Mouse (Mus musculus): ENCODE data around the gene Nrxn3. TPM values are rescaled to one million over a fixed set of nuclear protein-coding genes. Genes with fewer than 3 reads are reported as not detected.

The Nrxn3 gene
- polyA plus RNA-seq, 1 experiment from 2014 or later = 1.6 TPM

DNA sequence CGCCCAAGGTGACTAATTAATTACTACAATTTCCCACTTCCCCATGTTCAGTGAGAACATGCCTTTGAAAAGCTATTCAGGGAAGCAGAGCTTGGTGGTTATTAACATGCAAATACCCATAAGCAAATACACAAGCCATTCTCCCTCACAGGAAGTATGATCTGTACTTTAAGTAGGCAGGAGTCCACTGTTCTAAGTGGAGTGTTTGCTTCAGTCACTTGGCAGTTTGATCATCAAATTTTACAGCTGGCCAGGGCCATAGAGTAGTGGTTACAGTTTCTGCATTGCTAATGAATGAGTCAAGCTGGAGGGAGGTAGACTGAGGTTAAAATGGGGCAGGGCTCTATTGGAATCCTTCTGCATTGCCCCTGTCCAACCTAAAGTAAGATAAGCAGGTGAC is 1120.2 kb downstream of the Nrxn3 start:
- 81% methylated on average over 1 of the region's 1 CpGs for WGBS
- no peaks in the 10 kb centered on the region for H3K4me1 ChIP-seq
- no peak for ATAC-seq (ENCODE audit: extremely low read depth, insufficient number of reproducible peaks, low FRiP score, low TSS enrichment)
- no peak overlapping the region for H3K9ac ChIP-seq
- H3K9me3 ChIP-seq = no peaks in the 10 kb centered on the region
- H3K4me2 ChIP-seq = no peak overlapping the region
- no peaks in the 10 kb centered on the region for H3K36me3 ChIP-seq
- no peak overlapping the region for H3K4me3 ChIP-seq
- H3K27ac ChIP-seq (replicated peaks) = no peak overlapping the region
- no peaks in the 10 kb centered on the region for H3K27me3 ChIP-seq (replicated peaks)

DNA sequence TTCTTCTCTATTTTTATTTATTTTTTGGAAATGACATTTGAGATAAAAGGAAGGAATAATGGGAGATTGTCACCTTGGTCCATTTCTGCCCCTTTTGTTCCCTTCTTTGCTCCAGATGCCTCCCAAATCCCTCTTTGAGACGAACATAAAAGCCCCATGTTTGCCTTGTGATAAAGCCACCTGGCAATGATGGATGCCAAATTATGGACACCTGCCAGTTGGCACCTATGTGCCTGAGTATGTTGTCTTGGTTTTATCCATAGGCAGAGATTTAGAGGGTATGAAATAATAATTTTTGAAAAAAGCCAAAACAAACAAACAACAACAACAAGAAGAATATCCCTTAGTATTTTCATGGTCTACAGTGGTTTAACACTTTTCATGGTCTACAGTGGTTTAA is 1125.4 kb downstream of the Nrxn3 start:
- Histone ChIP-seq H3K27me3 (replicated peaks) (no peaks in the 10 kb centered on the region), H3K4me2 (no peak overlapping the region), H3K36me3 (no peaks in the 10 kb centered on the region), H3K4me3 (no peak overlapping the region), H3K9me3 (no peaks in the 10 kb centered on the region), H3K4me1 (no peaks in the 10 kb centered on the region), H3K27ac (replicated peaks) (no peak overlapping the region), H3K9ac (no peak overlapping the region)
- no peak for ATAC-seq (ENCODE audit: extremely low read depth, insufficient number of reproducible peaks, low FRiP score, low TSS enrichment)
- 41% methylated on average over 1 of the region's 1 CpGs for WGBS

DNA sequence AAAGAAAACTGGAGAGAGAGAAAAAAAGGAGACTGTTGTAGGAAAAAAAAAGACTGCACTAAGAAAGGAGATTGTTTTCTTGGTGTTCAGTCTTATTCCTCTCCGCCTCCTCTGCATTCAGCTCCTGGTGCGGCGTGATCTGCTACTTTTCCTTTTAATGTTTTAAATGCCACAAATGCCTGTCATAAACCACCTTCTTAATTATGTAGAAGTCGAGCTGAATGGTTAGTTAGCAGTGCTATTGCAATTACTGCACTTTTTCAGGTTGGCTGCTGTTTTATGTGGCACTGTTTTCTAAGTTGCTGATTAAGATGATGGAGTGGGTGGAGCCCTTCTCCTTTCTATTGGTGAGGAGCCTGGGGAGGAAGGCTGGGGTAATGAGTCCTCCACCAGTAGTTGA is 1131.7 kb downstream of the Nrxn3 start:
- Histone ChIP-seq H3K9ac (no peak overlapping the region), H3K27me3 (replicated peaks) (no peaks in the 10 kb centered on the region), H3K4me2 (no peak overlapping the region), H3K36me3 (no peaks in the 10 kb centered on the region), H3K4me1 (no peaks in the 10 kb centered on the region), H3K9me3 (no peaks in the 10 kb centered on the region), H3K27ac (replicated peaks) (no peak overlapping the region), H3K4me3 (no peak overlapping the region)
- no peak for ATAC-seq (ENCODE audit: extremely low read depth, insufficient number of reproducible peaks, low FRiP score, low TSS enrichment)
- WGBS = 68% methylated on average over 4 of the region's 4 CpGs

DNA sequence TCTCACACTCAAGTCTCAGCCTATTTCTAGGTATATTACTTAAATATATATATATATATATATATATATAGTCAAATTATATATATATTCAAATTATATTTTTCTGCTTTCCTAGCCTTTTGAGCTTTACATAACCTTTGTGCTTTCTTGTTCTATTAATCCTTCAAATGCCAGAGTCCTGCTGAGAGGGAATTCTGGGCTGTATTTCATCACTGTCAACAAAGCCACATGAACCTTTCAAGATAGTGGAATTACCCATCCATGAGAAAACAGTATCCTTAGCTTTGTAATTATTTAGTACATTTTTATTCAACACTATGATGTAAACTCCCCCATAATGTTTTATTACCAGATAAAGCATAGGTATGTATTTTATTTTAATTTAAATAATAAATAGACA is 1144.4 kb downstream of the Nrxn3 start:
- Histone ChIP-seq H3K4me3 (no peak overlapping the region), H3K27ac (replicated peaks) (no peak overlapping the region)
- no peak for ATAC-seq (ENCODE audit: extremely low read depth, insufficient number of reproducible peaks, low FRiP score, low TSS enrichment)

DNA sequence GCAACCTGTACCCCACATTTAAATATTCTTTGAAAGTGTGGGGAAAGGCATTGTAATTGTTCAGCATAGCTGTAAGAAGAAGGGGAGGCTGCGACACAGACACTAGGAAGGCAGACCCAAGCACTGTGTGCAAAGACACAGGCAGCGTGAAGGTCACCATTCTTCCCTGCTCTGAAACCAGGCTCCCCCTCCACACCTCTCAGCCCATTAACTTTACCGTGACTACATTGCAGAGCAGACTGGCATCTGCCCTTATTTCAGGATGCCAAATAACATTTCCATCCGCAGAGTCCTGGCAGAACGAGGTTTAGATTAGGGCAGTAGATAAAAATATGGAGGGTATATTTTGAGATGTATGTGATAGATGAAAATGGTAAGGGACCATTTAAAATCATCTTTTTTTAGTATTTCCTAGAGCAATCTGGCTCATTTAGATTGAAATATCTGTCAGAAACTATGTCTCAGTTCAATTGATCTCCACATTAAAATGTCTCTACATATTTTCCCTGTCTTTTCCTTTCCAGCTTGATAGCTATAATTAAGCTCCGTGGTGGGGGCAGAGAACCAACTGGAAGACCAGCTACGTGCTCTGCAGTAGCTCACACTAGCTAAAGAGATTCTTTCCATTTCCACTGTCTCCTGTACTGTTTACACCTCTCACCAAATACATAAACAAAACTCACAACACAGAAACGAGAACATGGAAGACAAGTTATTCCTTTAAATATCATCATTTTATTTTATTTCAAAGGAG is 1160.1 kb downstream of the Nrxn3 start:
- no peaks in the 10 kb centered on the region for H3K4me1 ChIP-seq
- ATAC-seq (ENCODE audit: extremely low read depth, insufficient number of reproducible peaks, low FRiP score, low TSS enrichment) = no peak
- H3K27ac ChIP-seq (replicated peaks) = no peak overlapping the region
- no peak overlapping the region for H3K4me2 ChIP-seq
- H3K36me3 ChIP-seq = no peaks in the 10 kb centered on the region
- H3K4me3 ChIP-seq = no peak overlapping the region
- no peaks in the 10 kb centered on the region for H3K9me3 ChIP-seq
- H3K27me3 ChIP-seq (replicated peaks) = no peaks in the 10 kb centered on the region
- WGBS = 57% methylated on average over 8 of the region's 8 CpGs
- no peak overlapping the region for H3K9ac ChIP-seq

More for the DNA sequence above, 1144.4 kb downstream of the Nrxn3 start:
- H3K9me3 ChIP-seq = no peaks in the 10 kb centered on the region
- no peaks in the 10 kb centered on the region for H3K4me1 ChIP-seq
- no peaks in the 10 kb centered on the region for H3K36me3 ChIP-seq
- H3K4me2 ChIP-seq = no peak overlapping the region
- H3K27me3 ChIP-seq (replicated peaks) = no peaks in the 10 kb centered on the region
- H3K9ac ChIP-seq = no peak overlapping the region

- Histone ChIP-seq H3K9ac (no peak overlapping the region), H3K27ac (replicated peaks) (no peak overlapping the region), H3K4me2 (no peak overlapping the region), H3K4me1 (no peaks in the 10 kb centered on the region), H3K4me3 (no peak overlapping the region), H3K27me3 (replicated peaks) (no peaks in the 10 kb centered on the region), H3K9me3 (no peaks in the 10 kb centered on the region), H3K36me3 (no peaks in the 10 kb centered on the region)
- ATAC-seq (ENCODE audit: extremely low read depth, insufficient number of reproducible peaks, low FRiP score, low TSS enrichment) = no peak
- 90% methylated on average over 1 of the region's 1 CpGs for whole genome bisulfite sequencing
Observed at GRCm38 (mm10) chr12:89884576-89884975, 1161.9 kb downstream of the Nrxn3 start.

DNA sequence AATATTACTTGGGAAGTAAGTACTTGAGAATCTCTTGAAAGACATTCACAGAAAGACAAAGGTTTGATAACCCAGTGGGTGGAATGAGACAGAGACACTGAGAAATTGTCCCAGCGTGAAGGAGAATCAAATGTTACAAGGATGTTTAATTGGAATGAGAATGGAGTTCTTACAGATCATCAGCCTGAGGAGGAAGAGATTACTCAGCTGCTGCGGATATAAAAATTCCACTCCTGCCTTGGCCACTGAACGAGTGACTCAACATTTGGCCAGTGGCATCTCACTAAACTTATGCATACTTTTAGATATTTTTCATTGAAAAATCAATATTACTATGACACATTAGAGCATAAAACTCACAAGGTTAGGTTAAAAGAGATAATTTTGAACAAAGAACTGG is 1166.0 kb downstream of the Nrxn3 start:
- Histone ChIP-seq H3K4me2 (no peak overlapping the region), H3K9ac (no peak overlapping the region), H3K27me3 (replicated peaks) (no peaks in the 10 kb centered on the region), H3K36me3 (no peaks in the 10 kb centered on the region), H3K4me3 (no peak overlapping the region), H3K9me3 (no peaks in the 10 kb centered on the region), H3K4me1 (no peaks in the 10 kb centered on the region), H3K27ac (replicated peaks) (no peak overlapping the region)
- 81% methylated on average over 3 of the region's 3 CpGs for WGBS
- no peak for ATAC-seq (ENCODE audit: extremely low read depth, insufficient number of reproducible peaks, low FRiP score, low TSS enrichment)

DNA sequence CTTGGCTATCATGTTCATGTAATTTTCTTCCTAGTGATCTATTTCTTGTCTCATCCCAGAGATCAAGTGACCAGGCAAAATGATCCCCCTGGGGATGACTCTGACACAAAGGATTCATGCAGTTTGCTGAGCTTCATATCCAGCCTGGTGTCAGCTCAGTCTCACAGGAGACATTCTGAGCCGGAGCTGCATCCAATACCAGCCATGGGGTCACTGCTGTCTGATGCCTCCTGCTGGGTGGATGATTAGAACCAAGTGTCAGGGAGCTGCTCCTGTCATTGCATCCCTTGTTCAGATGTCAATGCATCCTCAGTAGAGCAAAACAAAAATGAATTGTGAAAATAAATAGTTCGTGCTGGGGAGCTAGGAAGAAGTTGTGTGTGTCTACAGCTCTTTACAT is 1174.2 kb downstream of the Nrxn3 start:
- no peak overlapping the region for H3K27ac ChIP-seq (replicated peaks)
- H3K4me2 ChIP-seq = no peak overlapping the region
- ATAC-seq (ENCODE audit: extremely low read depth, insufficient number of reproducible peaks, low FRiP score, low TSS enrichment) = no peak
- H3K4me1 ChIP-seq = no peaks in the 10 kb centered on the region
- 52% methylated on average over 2 of the region's 2 CpGs for WGBS
- H3K36me3 ChIP-seq = no peaks in the 10 kb centered on the region
- H3K27me3 ChIP-seq (replicated peaks) = no peaks in the 10 kb centered on the region
- H3K9ac ChIP-seq = no peak overlapping the region
- no peaks in the 10 kb centered on the region for H3K9me3 ChIP-seq
- H3K4me3 ChIP-seq = no peak overlapping the region

DNA sequence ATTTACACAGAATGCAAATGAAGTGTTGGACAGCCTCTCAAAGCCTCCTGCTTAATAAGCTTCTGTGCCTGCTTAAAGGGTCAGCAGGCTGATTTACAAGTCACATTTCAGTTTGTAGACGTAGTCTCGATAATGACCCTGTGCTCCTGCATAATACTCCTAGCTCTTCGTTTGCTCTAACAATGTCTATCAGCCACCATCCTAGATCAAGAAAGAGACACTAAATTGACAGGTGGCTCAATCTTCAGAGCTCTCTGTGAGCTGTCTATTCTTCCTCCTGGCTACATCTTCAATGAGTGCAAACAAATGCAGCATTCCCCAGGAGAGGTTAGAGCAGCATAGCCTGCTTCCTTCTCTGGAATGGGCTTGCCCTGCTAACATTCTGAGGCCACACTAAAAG is 1186.9 kb downstream of the Nrxn3 start:
- H3K27ac ChIP-seq (replicated peaks) = no peak overlapping the region
- H3K9me3 ChIP-seq = no peaks in the 10 kb centered on the region
- no peaks in the 10 kb centered on the region for H3K27me3 ChIP-seq (replicated peaks)
- no peaks in the 10 kb centered on the region for H3K36me3 ChIP-seq
- no peak overlapping the region for H3K4me2 ChIP-seq
- 74% methylated on average over 3 of the region's 3 CpGs for WGBS
- no peak overlapping the region for H3K9ac ChIP-seq
- no peaks in the 10 kb centered on the region for H3K4me1 ChIP-seq
- H3K4me3 ChIP-seq = no peak overlapping the region
- ATAC-seq (ENCODE audit: extremely low read depth, insufficient number of reproducible peaks, low FRiP score, low TSS enrichment) = no peak

- H3K9ac ChIP-seq = no peak overlapping the region
- WGBS = 81% methylated on average over 8 of the region's 8 CpGs
- no peaks in the 10 kb centered on the region for H3K4me1 ChIP-seq
- no peaks in the 10 kb centered on the region for H3K27me3 ChIP-seq (replicated peaks)
- H3K27ac ChIP-seq (replicated peaks) = no peak overlapping the region
- no peak for ATAC-seq (ENCODE audit: extremely low read depth, insufficient number of reproducible peaks, low FRiP score, low TSS enrichment)
- no peaks in the 10 kb centered on the region for H3K36me3 ChIP-seq
- no peaks in the 10 kb centered on the region for H3K9me3 ChIP-seq
- H3K4me2 ChIP-seq = no peak overlapping the region
- no peak overlapping the region for H3K4me3 ChIP-seq
Observed at GRCm38 (mm10) chr12:89918138-89918829, 1195.6 kb downstream of the Nrxn3 start.

DNA sequence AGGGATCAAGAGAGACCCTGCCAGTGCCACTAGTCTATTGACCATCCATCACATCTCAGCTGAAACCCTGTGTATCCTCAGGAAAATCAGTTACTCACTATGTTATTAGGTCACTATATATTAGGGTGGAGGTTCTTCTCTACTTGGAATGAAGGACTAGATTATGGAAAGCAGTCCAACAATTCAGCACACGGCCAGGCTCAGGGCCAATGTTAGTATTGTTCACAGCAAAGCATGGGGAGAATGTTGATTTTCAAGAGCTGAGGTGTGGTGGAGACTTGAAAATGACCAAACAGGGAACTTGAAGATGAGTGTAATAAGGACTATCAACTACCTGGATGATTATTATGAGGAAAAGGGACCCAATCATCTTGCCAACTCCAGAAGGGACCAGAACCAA is 1209.7 kb downstream of the Nrxn3 start:
- 80% methylated on average over 1 of the region's 1 CpGs for whole genome bisulfite sequencing
- Histone ChIP-seq H3K27ac (replicated peaks) (no peak overlapping the region), H3K4me3 (no peak overlapping the region), H3K4me1 (no peaks in the 10 kb centered on the region), H3K36me3 (no peaks in the 10 kb centered on the region), H3K9ac (no peak overlapping the region), H3K9me3 (no peaks in the 10 kb centered on the region), H3K4me2 (no peak overlapping the region), H3K27me3 (replicated peaks) (no peaks in the 10 kb centered on the region)
- no peak for ATAC-seq (ENCODE audit: extremely low read depth, insufficient number of reproducible peaks, low FRiP score, low TSS enrichment)

DNA sequence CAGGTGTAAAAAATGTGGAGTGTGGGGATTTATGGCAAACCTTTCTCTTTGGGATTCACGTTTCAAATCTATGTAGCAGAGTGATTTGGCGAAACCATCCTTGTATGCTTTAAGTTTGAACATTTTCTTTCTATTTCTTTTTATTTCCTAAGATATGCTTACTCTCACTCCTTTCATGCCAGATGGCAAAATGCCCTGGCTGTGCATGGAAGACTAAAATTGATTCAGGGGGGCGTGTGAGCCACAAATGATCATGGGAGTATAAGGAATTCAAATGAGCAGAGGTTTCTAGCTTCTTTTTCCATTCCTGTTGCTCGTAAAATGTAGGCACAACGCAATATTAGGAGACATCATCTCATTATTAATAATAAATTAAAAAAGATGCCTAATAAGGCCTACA is 1211.0 kb downstream of the Nrxn3 start:
- 81% methylated on average over 5 of the region's 5 CpGs for WGBS
- H3K9me3 ChIP-seq = no peaks in the 10 kb centered on the region
- H3K9ac ChIP-seq = no peak overlapping the region
- H3K36me3 ChIP-seq = no peaks in the 10 kb centered on the region
- no peaks in the 10 kb centered on the region for H3K4me1 ChIP-seq
- no peak overlapping the region for H3K27ac ChIP-seq (replicated peaks)
- no peaks in the 10 kb centered on the region for H3K27me3 ChIP-seq (replicated peaks)
- ATAC-seq (ENCODE audit: extremely low read depth, insufficient number of reproducible peaks, low FRiP score, low TSS enrichment) = no peak
- H3K4me2 ChIP-seq = no peak overlapping the region
- no peak overlapping the region for H3K4me3 ChIP-seq
